Mouse (Mus musculus) spleen, adult 2 months (tissue): ENCODE results near the gene Gm37240.

Experiments
- CTCF ChIP-seq: fragments of 200-500 bp; IDR thresholded peaks from 2 replicates; pipeline ENCODE4 v1.5.1; 2011; ENCODE audit warnings: mild to moderate bottlenecking, inconsistent platforms; ENCODE audit not compliant: insufficient read depth, insufficient read length, insufficient replicate concordance; ENCODE audit errors: extremely low read depth
- POLR2A ChIP-seq: fragments of 200-500 bp; IDR thresholded peaks from 2 replicates; pipeline ENCODE4 v1.6.1; 2011; ENCODE audit warnings: low read depth, low read length, inconsistent platforms

- TF ChIP-seq CTCF (no peak), POLR2A (no peak)
Measured at GRCm38 (mm10) chr3:85862886-85863285, 24.4 kb downstream of the Gm37240 start.
